ENCODE assay signal across 17 mouse cellular contexts in genomic region chr17:27453045-27453444, GRCm38 (mm10).
DNase-seq lines count a peak whose midpoint lies in the region; TF ChIP-seq lines count a peak whose summit lies in the region.
"Had no signal": no experiment of that assay in that cellular context is flagged by ENCODE, and none has a peak within 500 bp of the region (broad histone marks: within the 10 kb centered on the region; RNA-seq: fewer than 3 reads in every experiment).

No protein-coding gene starts in this region.

- intact Hi-C loops in heart, postnatal 14 days (cut with DNase I), result no loop called here

- peak; percentile 55 to 63 for DNase-seq in cerebellum, adult 18-20 months
- DNase-seq in cerebellum, postnatal 4 days (ENCODE audit: low spot score in 2 of 2), result no peak
- no peak for DNase-seq in testis, postnatal 10 days (ENCODE audit: low spot score)
- peak; percentile 77 for DNase-seq in cerebellum, adult 9-11 months
- DNase-seq in heart, postnatal 14 days, result no peak
- DNase-seq: adrenal gland, adult 2 months; adrenal gland, postnatal 14 days; gastrocnemius, postnatal 10 days; gastrocnemius, postnatal 36 days; heart, adult 2 months; kidney, adult 18-20 months had no signal

- no peaks in the 10 kb centered on the region for H3K4me1 ChIP-seq in testis, adult 2 months (ENCODE audit: control insufficient read depth, insufficient read depth, low read length)
- H3K4me1 ChIP-seq: heart, embryonic 10.5 days; heart, embryonic 13.5 days had no signal

- TF ChIP-seq CTCF in testis, adult 2 months (IDR thresholded peaks at IDR 0.05; ENCODE audit: control insufficient read depth, insufficient read depth, insufficient replicate concordance, low read depth, low read length), result no peak

- no peak for TF ChIP-seq POLR2A in testis, adult 2 months (IDR thresholded peaks at IDR 0.05; ENCODE audit: control insufficient read depth, low read depth, low read length)

- no peaks in the 10 kb centered on the region for H3K27me3 ChIP-seq in testis, adult 2 months (ENCODE audit: control insufficient read depth, insufficient read depth, low read length)
- H3K27me3 ChIP-seq: forebrain, embryonic 13.5 days had no signal

- H3K4me3 ChIP-seq in testis, adult 2 months (ENCODE audit: control insufficient read depth, low read depth, low read length), result peak overlapping the region; percentile 61
- H3K4me3 ChIP-seq: forebrain, embryonic 10.5 days; forebrain, embryonic 13.5 days; heart, adult 2 months; heart, embryonic 10.5 days; heart, embryonic 13.5 days; hindbrain, embryonic 13.5 days had no signal

- no peak overlapping the region for H3K27ac ChIP-seq in testis, adult 2 months (ENCODE audit: control insufficient read depth, insufficient read depth, low read depth, low read length)
- H3K27ac ChIP-seq: forebrain, embryonic 10.5 days; forebrain, embryonic 13.5 days; heart, adult 2 months; heart, embryonic 10.5 days; heart, embryonic 13.5 days; hindbrain, embryonic 13.5 days had no signal

- no peaks in the 10 kb centered on the region for H3K36me3 ChIP-seq in testis, adult 2 months (ENCODE audit: control insufficient read depth, insufficient read depth, low read length)
- H3K36me3 ChIP-seq: forebrain, embryonic 10.5 days; heart, embryonic 10.5 days; heart, embryonic 13.5 days; hindbrain, embryonic 13.5 days had no signal

Comparison
In these comparisons a context has a peak if more than half of its experiments do, and no peak if none do; other contexts are left out.
1. DNase-seq: peak in cerebellum, adult 18-20 months (2 of 2) and cerebellum, adult 9-11 months (single experiment); none in cerebellum, postnatal 4 days (0 of 2), testis, postnatal 10 days (single experiment) and heart, postnatal 14 days (0 of 2).